Mouse (Mus musculus) testis, postnatal 14 days (tissue): ENCODE results near the gene Rbm15b.
A peak's percentile ranks its signal among the peaks of the same experiment; 100 is the strongest.

Experiments used
- DNase-seq: peaks from one replicate; pipeline ENCODE4 v3.0.0; 2021; ENCODE audit warnings: low spot score

Gene Rbm15b

DNA sequence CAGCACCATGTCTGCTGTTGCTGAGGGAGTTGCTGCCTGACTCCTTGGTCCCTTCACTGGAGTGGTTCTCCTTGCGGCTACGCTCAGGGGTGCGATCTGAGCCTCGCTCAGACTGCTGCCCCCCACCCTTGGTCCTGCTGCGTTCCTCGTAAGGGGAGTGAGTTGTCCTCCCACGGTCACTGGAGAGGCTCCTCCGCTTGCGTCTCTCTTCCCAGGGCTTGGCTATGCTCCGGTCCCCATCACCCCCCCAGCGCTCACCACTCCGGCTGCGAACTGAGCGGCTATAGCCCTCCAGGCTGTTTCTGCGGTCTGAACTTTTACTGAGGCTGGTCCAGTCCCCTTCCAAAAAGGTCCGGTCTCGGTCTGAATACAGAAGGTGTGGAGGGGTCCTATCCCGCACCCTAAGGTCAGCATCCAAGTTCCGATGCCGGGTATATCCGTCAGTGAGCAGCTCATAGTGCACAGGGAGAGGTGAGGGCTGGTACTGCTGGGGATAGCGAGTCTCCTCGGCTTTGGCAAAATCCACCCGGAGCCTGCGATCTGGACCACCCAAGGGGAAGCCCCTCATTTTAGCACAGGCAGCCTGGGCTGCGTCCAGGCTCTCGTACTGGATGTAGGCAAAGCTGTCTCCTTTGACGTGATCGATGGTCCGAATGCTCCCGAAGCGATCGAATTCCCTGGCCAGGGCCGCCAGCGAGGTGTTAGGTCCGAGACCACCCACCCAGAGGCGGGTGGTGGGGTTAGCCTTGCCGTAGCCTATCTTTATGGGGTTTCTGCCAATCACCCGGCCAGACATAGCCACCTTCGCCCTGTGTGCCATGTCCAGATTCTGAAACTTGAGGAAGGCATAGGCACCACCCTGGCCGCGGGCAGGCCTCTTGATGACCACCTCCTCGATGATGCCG, 2.0 kb downstream of the Rbm15b start:
- peak; percentile 44 for DNase-seq

GRCm38 (mm10) chr9:106884306-106884705, 2.9 kb downstream of the Rbm15b start:
- DNase-seq, result peak; percentile 30

- DNase-seq, result no peak
Measured at GRCm38 (mm10) chr9:106883085-106883484, 4.1 kb downstream of the Rbm15b start.

DNA sequence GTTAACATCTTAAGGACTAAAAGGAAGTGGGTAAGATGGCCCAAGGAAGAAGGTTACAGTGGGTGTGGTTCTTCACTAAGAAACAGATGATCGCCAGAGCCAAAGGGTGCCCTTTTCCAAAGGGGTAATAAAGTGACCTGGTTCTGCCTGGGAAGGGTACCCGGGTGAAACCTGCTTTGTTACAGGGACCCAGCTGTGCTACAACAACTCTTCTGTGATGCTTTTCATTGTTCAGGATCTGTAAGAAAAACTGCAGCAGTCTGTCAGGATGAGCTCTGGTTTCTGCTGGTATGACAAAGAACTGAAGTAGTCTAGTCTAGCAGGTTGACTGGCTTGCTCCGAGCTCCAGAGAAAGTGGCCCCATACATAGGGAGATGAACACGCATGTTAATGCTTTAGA, 5.1 kb downstream of the Rbm15b start:
- DNase-seq, result no peak

GRCm38 (mm10) chr9:106881071-106881755, 6.0 kb downstream of the Rbm15b start:
- DNase-seq, result peak; percentile 36

DNA sequence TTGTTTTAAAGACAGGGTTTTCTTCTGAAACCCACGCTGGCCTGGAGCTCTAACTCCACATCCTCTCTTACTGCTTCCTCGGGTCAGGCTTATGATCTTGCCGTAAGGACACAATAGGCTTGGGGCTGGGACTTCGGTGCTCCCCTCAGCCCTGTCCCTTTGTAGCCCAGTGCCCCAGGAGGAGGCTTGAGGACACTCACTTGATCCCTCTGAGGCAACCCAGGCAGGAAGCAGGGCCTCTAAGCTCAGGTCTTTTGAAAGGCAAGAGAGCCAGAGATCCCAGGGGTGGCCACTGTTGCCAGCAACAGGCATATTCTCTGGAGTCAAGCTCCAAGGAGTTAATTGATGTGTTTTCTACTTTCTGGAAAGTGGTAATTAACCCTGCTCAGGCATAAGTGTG, 7.8 kb downstream of the Rbm15b start:
- DNase-seq, result no peak

- DNase-seq, result no peak
Measured at GRCm38 (mm10) chr9:106876666-106877065, 10.6 kb downstream of the Rbm15b start.

GRCm38 (mm10) chr9:106874216-106874615, 13.0 kb downstream of the Rbm15b start:
- DNase-seq, result no peak

- no peak for DNase-seq
Measured at GRCm38 (mm10) chr9:106858036-106858435, 29.2 kb downstream of the Rbm15b start.

DNA sequence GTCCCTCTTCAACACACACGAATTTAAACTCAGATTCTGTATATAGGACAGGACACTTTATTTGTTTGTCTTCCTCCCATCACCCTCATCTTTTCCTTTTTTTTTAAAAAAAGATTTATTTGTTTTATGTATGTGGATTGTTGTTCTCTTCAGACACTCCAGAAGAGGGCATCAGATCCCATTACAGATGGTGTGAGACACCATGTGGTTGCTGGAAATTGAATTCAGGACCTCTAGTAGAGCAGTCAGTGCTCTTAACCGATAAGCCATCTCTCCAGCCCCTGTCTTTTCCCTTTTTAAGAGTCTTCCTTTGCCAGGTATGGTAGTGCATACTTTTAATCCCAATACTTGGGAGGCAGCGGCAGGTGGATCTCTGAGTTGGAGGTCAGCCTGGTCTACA, 30.6 kb downstream of the Rbm15b start:
- no peak for DNase-seq

DNA sequence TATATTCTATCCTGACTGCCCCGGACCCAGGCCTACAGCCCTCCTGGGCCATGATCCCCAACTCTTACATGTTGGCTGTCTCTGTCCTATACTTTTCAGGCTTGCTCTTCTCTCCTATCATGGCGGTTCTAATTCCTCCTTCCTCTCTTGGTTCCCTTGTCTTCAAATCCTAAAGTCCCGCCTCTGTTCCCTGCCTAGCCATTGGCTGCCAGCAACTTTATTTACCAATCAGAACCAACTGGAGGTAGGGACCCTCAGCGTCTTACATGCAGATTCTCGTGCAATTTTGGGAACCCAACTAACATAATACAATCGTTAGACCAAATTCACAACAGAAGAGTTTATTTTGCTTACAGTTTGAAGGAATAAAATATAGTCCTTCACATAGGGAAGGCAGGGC, 44.4 kb downstream of the Rbm15b start:
- DNase-seq, result no peak

- DNase-seq, result no peak
Measured at GRCm38 (mm10) chr9:106840569-106840968, 46.7 kb downstream of the Rbm15b start.
